Mouse (Mus musculus) left cerebral cortex, postnatal 10 days (tissue): ENCODE results near the gene Tll1. TPM values are rescaled to one million over a fixed set of nuclear protein-coding genes. Genes with fewer than 3 reads are reported as not detected.

Experiments
- DNase-seq, 2 experiments: peaks; one replicate each; pipeline ENCODE4 v3.0.0; 2021 to 2022; ENCODE audit warnings: low spot score in 2 of 2, mixed read lengths in 1 of 2; ENCODE audit errors: extremely low spot score in 1 of 2
- intact Hi-C: fragments of 180-260 bp; cut with DNase I; formaldehyde crosslinking; loops from one replicate; pipeline ENCODE4 v1.15.1; 2025
- total RNA-seq, 2 experiments: library from RNA; stranded (reverse); gene quantifications; 2 replicates each; pipeline ENCODE4 v1.2.3; 2021

Tll1 gene
- 1 to 10 TPM; 5.3 to 5.7 TPM for total RNA-seq

GRCm38 (mm10) chr8:64206024-64206385, at the start of gene Tll1:
Gene Tll1, minus strand, starts transcription at chr8:64206271.
- intact Hi-C loops: no loop called here
- peak in 1 of 2 experiments; percentile 15 for DNase-seq

GRCm38 (mm10) chr8:64238645-64239044, 32.6 kb upstream of the Tll1 start:
- no peak for DNase-seq
- intact Hi-C loops: no loop called here

GRCm38 (mm10) chr8:64221600-64221999, 15.5 kb upstream of the Tll1 start:
- intact Hi-C loops: no loop called here
- no peak for DNase-seq

- no peak for DNase-seq
- intact Hi-C loops: no loop called here
Observed at GRCm38 (mm10) chr8:64217644-64218043, 11.6 kb upstream of the Tll1 start.

GRCm38 (mm10) chr8:64216252-64216651, 10.2 kb upstream of the Tll1 start:
- DNase-seq: no peak
- intact Hi-C loops: no loop called here

- no peak for DNase-seq
- intact Hi-C loops: no loop called here
Observed at GRCm38 (mm10) chr8:64215374-64215773, 9.3 kb upstream of the Tll1 start.

- intact Hi-C loops: no loop called here
Observed at GRCm38 (mm10) chr8:64214906-64215305, 8.8 kb upstream of the Tll1 start.

GRCm38 (mm10) chr8:64206411-64206861, 365 bp upstream of the Tll1 start:
- intact Hi-C loops: no loop called here
- DNase-seq: peak in 1 of 2 experiments; percentile 46

More at GRCm38 (mm10) chr8:64214906-64215305, 8.8 kb upstream of the Tll1 start:
- no peak for DNase-seq

GRCm38 (mm10) chr8:64205321-64206023, 599 bp downstream of the Tll1 start:
- DNase-seq: peak in 1 of 2 experiments; percentile 66
- intact Hi-C loops: no loop called here

GRCm38 (mm10) chr8:64204801-64205311, 1.2 kb downstream of the Tll1 start:
- intact Hi-C loops: loop anchor here (5.0 kb wide), 1 partner anchor 342 kb away; no protein-coding TSS in a partner anchor

GRCm38 (mm10) chr8:64204167-64204566, 1.9 kb downstream of the Tll1 start:
- DNase-seq: peak in 1 of 2 experiments; percentile 51
- intact Hi-C loops: loop anchor here (5.0 kb wide), 1 partner anchor 343 kb away; no protein-coding TSS in a partner anchor

More at GRCm38 (mm10) chr8:64204801-64205311, 1.2 kb downstream of the Tll1 start:
- DNase-seq: peak in 1 of 2 experiments; percentile 21

GRCm38 (mm10) chr8:64198326-64198725, 7.7 kb downstream of the Tll1 start:
- intact Hi-C loops: no loop called here
- no peak for DNase-seq

- intact Hi-C loops: no loop called here
- DNase-seq: no peak
Observed at GRCm38 (mm10) chr8:64193421-64193820, 12.7 kb downstream of the Tll1 start.

GRCm38 (mm10) chr8:64187881-64188280, 18.2 kb downstream of the Tll1 start:
- DNase-seq: no peak
- intact Hi-C loops: no loop called here

GRCm38 (mm10) chr8:64176931-64177330, 29.1 kb downstream of the Tll1 start:
- intact Hi-C loops: no loop called here
- DNase-seq: no peak

GRCm38 (mm10) chr8:64174916-64175315, 31.2 kb downstream of the Tll1 start:
- intact Hi-C loops: no loop called here
- DNase-seq: no peak

GRCm38 (mm10) chr8:64173759-64174158, 32.3 kb downstream of the Tll1 start:
- intact Hi-C loops: no loop called here
- no peak for DNase-seq

GRCm38 (mm10) chr8:64152899-64153891, 52.9 kb downstream of the Tll1 start:
- intact Hi-C loops: no loop called here
- DNase-seq: no peak

- intact Hi-C loops: no loop called here
- DNase-seq: no peak
Observed at GRCm38 (mm10) chr8:64152216-64152804, 53.8 kb downstream of the Tll1 start.
